ENCODE assay signal across 12 mouse cellular contexts in the genomic region with DNA sequence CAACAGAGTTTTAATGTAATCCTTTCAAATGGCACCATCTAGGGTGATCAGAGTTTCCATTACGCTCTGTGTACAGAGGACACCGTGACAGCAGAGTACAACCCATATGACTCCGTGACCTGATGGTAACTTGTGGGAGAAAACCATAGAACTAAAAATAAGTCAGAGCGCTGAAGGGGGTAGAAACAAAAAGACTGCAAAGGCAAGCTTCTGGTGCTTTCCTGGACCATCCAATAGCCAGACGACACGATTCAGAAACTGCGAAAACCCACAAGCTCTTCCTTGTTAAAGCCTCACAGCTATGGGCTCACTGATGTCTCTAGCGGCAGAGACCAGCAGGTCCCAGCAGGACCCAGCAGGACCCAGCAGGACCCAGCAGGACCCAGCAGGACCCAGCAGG. TPM values are rescaled to one million over a fixed set of nuclear protein-coding genes. Genes with fewer than 3 reads are reported as not detected.
A peak's percentile ranks its signal among the peaks of the same experiment; 100 is the strongest.
DNase-seq lines count a peak whose midpoint lies in the region; ATAC-seq and TF ChIP-seq lines count a peak whose summit lies in the region.
"Had no signal": no experiment of that assay in that cellular context is flagged by ENCODE, and none has a peak within 500 bp of the region (broad histone marks: within the 10 kb centered on the region; RNA-seq: fewer than 3 reads in every experiment).

No protein-coding gene starts in this region.

- no peak overlapping the region for H3K9ac ChIP-seq in kidney, postnatal 0 days (ENCODE audit: low read depth, low read length)
- no peak overlapping the region for H3K9ac ChIP-seq in midbrain, embryonic 11.5 days (ENCODE audit: low read length)

- no peaks in the 10 kb centered on the region for H3K27me3 ChIP-seq in kidney, postnatal 0 days (ENCODE audit: insufficient read depth, low read length)
- no peaks in the 10 kb centered on the region for H3K27me3 ChIP-seq in midbrain, embryonic 11.5 days (ENCODE audit: control insufficient read depth, insufficient read depth, low read length)

- 0 out of 2 replicates have a peak, but pooled peaks cover 3% of the 10 kb centered on the region for H3K4me1 ChIP-seq in kidney, postnatal 0 days (replicated peaks; ENCODE audit: insufficient read depth, low read length)
- no peaks in the 10 kb centered on the region for H3K4me1 ChIP-seq in midbrain, embryonic 11.5 days (ENCODE audit: control insufficient read depth, insufficient read depth, low read length)

- H3K36me3 ChIP-seq in kidney, postnatal 0 days (ENCODE audit: insufficient read depth, low read length), result no peaks in the 10 kb centered on the region
- no peaks in the 10 kb centered on the region for H3K36me3 ChIP-seq in midbrain, embryonic 11.5 days (ENCODE audit: control insufficient read depth, insufficient read depth, low read length)

- DNase-seq in embryo, embryonic 10 days (ENCODE audit: low spot score), result peak; percentile 22
- DNase-seq in embryo, embryonic 9.5 days (ENCODE audit: extremely low spot score), result no peak
- DNase-seq in kidney, postnatal 0 days (ENCODE audit: low spot score), result no peak
- DNase-seq in kidney, adult 11 months, result no peak
- peak; percentile 17 for DNase-seq in embryo, embryonic 11 days
- no peak for DNase-seq in midbrain, embryonic 11.5 days (ENCODE audit: low spot score, missing footprints)
- no peak for DNase-seq in urinary bladder, postnatal 25 days (ENCODE audit: low spot score)
- no peak for DNase-seq in T-cell, adult 2 months (ENCODE audit: low spot score)
- DNase-seq: adrenal gland, postnatal 14 days; cerebellum, adult 18-20 months; kidney, postnatal 10 days; thymus, postnatal 25 days had no signal

- peak; percentile 10; the same call in 1 of the 2 replicates for TF ChIP-seq CTCF in kidney, postnatal 0 days (IDR thresholded peaks at IDR 0.05; ENCODE audit: low read depth)

- no peak overlapping the region for H3K4me2 ChIP-seq in kidney, postnatal 0 days (ENCODE audit: low read length)
- H3K4me2 ChIP-seq in midbrain, embryonic 11.5 days, result no peak overlapping the region

- ATAC-seq in kidney, postnatal 0 days (replicated peaks; ENCODE audit: low FRiP score, low read depth), result no peak
- ATAC-seq in midbrain, embryonic 11.5 days (ENCODE audit: low FRiP score), result peak; percentile 19; the same call in 1 of the 2 replicates

- no peaks in the 10 kb centered on the region for H3K9me3 ChIP-seq in kidney, postnatal 0 days (replicated peaks; ENCODE audit: low read length)
- no peaks in the 10 kb centered on the region for H3K9me3 ChIP-seq in midbrain, embryonic 11.5 days (ENCODE audit: control insufficient read depth, low read length)

- H3K27ac ChIP-seq in kidney, postnatal 0 days, result no peak overlapping the region
- no peak overlapping the region for H3K27ac ChIP-seq in midbrain, embryonic 11.5 days (ENCODE audit: low read depth, low read length)

- WGBS in kidney, postnatal 0 days, result 82% methylated on average over 8 of the region's 8 CpGs
- 54% methylated on average over 8 of the region's 8 CpGs for WGBS in midbrain, embryonic 11.5 days

- no peak overlapping the region for H3K4me3 ChIP-seq in kidney, postnatal 0 days (replicated peaks; ENCODE audit: low read depth, low read length)
- H3K4me3 ChIP-seq in midbrain, embryonic 11.5 days (ENCODE audit: low read depth, low read length), result no peak overlapping the region

RNA-seq across cellular contexts. Expression of a gene that starts 18.6 kb away (rescaled TPM):
- polyA plus RNA-seq in kidney, postnatal 0 days (2015; fragmentation: Nextera tagmentation; extraction: Ambion mirVana), result 7.8 and 9.4 TPM in 2 replicates
- polyA plus RNA-seq in midbrain, embryonic 11.5 days (2014; fragmentation: Nextera tagmentation; extraction: Ambion mirVana), result 2.8 and 2.9 TPM in 2 replicates

Comparison
In these comparisons a context has a peak if more than half of its experiments do, and no peak if none do; other contexts are left out.
1. DNase-seq: peak in embryo, embryonic 10 days (single experiment) and embryo, embryonic 11 days (single experiment); none in embryo, embryonic 9.5 days (single experiment), kidney, postnatal 0 days (single experiment), kidney, adult 11 months (single experiment), midbrain, embryonic 11.5 days (single experiment), urinary bladder, postnatal 25 days (single experiment) and T-cell, adult 2 months (single experiment).